Mouse (Mus musculus) ES-E14 (cell line): ENCODE results near the gene Gpc6.

Source experiments
- CHD2 ChIP-seq: IDR thresholded peaks from 2 replicates; pipeline ENCODE4 v1.6.1; 2014; ENCODE audit warnings: mild to moderate bottlenecking, low read depth, low read length, inconsistent platforms
- MAFK ChIP-seq: IDR thresholded peaks from 2 replicates; pipeline ENCODE4 v1.6.1; 2014; ENCODE audit warnings: mild to moderate bottlenecking, low read depth, low read length, inconsistent platforms; ENCODE audit not compliant: insufficient read depth
- ZC3H11A ChIP-seq: IDR thresholded peaks from 2 replicates; pipeline ENCODE4 v1.6.1; 2012; ENCODE audit warnings: low read depth, mild to moderate bottlenecking, inconsistent platforms, low read length, borderline replicate concordance
- ZNF384 ChIP-seq: IDR thresholded peaks from 2 replicates; pipeline ENCODE4 v1.6.1; 2012; ENCODE audit warnings: low read depth, low read length, inconsistent platforms

- TF ChIP-seq CHD2 (no peak), ZC3H11A (no peak), MAFK (no peak), ZNF384 (no peak)
Observed at GRCm38 (mm10) chr14:117794874-117795273, 869.8 kb downstream of the Gpc6 start.
